Mouse (Mus musculus) effector memory CD4-positive, alpha-beta T cell, adult 5 months (primary cell): ENCODE results near the gene Trmt13. TPM values are rescaled to one million over a fixed set of nuclear protein-coding genes. Genes with fewer than 3 reads are reported as not detected.

Source experiments
- polyA plus RNA-seq: library from polyadenylated mRNA; unstranded; fragments of 100-300 nt; shearing (Covaris generic); gene quantifications from one replicate; pipeline ENCODE4 v1.2.1, GENCODE M21; 2017

Trmt13 gene
- polyA plus RNA-seq: 31.6 TPM

DNA sequence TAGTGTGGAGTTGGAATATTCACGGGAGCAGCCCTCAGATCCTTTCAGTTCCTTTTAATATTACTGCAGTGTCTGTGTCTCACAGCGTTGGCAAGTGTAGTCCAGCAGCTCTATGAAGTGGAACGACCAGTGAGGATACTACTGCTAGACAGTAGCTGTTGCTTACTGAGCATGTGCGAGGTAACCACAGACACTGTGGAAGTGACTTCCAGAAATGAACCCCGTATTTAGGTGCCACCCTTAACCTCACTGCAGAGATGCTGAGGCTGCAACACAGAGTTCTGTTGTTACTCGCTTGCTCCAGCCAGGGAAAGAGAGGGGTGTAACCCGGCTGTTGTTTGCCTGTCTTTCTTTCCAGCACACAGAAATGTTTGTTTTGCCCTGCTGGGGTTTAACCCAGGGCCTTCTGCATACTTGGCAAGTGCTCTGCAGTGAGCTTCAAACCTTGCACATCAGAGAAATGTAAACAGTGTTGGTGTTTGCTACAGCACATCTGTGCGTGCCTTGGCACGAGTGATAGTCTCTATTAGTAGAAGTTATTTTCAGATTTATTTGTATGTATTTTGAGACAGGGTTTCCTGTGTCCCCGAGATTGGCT is at the start of gene Trmt13:
Trmt13 (minus strand) TSS at position 293 of the 598 bp plus-strand sequence.

DNA sequence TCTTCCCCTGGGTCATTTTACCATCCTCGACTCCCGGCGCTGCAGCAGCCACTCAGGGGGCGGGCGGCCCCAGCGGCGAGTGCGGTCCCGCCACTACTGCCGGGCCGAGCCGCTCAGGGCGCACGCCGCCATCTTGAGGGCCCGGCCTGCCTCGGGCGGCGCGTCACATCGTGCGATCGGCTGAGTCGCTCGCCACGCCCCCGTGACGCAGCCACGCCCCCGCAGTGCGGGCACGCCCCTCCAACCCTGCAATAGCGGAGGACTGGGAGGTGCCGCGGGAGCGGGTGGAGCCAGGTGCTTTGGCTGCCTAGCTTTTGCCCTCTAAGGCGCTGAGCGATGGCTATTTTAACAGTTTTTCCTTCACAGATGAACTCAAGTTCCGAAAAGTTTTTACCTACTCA is 48.1 kb upstream of the Trmt13 start, which contains the start of gene Mfsd14a:
Mfsd14a (minus strand) TSS at position 215 of the 401 bp plus-strand sequence.

DNA sequence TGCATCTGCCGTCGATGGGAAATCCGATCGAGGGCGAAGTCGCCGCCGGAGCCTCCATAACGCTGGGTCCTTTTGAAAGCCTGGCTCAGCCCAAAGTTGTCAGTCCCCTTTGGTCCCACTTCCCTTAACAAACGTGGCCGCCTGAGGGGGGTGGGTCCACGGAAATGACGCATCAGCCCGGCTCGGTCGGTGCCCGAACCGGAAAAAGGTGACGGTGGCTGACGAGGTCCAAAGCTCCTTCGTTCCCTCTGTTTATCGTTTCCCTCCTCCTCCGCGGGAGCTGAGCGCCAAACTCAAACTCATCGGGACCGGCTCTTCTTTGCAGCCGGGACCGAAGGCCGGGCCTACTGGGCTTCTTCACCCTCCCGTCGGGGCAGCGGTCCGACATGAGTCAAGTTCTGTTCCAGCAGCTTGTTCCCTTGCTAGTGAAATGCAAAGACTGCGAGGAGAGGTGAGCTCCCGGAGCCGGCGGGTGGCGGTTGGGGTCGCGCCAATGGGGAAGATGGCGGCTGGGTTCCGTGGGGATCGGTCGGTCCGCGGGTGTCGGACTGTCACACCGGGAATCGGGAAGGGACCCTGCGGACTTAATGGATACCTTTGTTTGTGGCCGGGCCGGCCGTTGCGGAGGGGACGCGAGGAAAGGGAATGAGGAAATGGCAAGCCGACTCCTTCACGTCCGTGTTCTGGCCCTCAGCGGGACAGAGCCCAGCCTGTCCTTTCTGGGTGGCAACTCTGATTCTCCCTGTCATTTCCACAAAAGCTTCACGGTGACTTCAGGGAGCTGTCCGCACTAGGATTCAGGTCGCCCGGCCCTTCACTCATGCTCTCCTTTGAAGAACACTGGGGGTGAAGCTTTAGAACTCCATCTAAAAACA is 19.4 kb downstream of the Trmt13 start, which contains the start of gene Sass6:
Sass6 (plus strand) TSS at position 255 of the 875 bp plus-strand sequence.

DNA sequence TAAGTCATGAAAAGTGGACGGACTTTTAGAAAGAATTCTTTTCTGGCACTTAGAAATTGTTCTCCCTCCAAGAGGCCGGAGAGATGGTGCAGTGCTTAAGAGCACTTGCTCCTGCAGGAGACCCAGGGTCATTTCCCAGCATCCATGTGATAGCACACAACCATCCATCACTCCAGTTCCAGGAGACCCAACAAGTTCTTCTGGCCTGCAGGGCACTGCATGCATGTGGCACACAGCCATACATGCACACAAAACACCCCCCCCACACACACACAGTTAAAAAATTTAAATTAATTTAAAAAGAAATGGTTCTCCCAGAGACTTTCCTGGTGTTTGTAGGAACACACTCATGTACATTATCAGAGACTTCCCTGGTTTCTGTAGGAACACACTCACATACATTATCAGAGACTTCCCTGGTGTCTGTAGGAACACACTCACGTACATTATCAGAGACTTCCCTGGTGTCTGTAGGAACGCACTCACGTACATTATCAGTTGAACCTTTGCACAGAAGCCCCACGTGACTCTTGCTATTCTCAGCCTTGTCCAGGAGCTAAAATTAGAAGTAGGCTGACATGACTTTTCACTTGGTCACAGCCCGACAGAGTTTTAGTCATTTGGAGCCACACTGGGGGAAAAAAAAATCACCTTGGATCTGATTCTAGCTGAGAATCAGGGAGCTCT is 51.8 kb downstream of the Trmt13 start, which contains the start of gene Lrrc39:
Lrrc39 (plus strand) TSS at position 566 of the 687 bp plus-strand sequence.

Other genes starting within 250 kb of the Trmt13 start
- 15.6 TPM for gene Cdc14a, start 190.6 kb downstream of the Trmt13 start, polyA plus RNA-seq
- 31.0 TPM for gene Rtca, start 106.4 kb downstream of the Trmt13 start, polyA plus RNA-seq
- gene Dbt, start 101.5 kb downstream of the Trmt13 start, polyA plus RNA-seq: 10.7 TPM
- 1.1 TPM for gene Lrrc39, start 51.6 kb downstream of the Trmt13 start, polyA plus RNA-seq
- gene Sass6, start 19.6 kb downstream of the Trmt13 start, polyA plus RNA-seq: 3.8 TPM
- 172 TPM for gene Mfsd14a, start 48.1 kb upstream of the Trmt13 start, polyA plus RNA-seq
- gene Gm43191, start 66.7 kb upstream of the Trmt13 start, polyA plus RNA-seq: not detected
- 23.1 TPM for gene Slc35a3, start 98.2 kb upstream of the Trmt13 start, polyA plus RNA-seq
- gene Agl, start 193.6 kb upstream of the Trmt13 start, polyA plus RNA-seq: 4.9 TPM
- 19.5 TPM for gene Frrs1, start 244.9 kb upstream of the Trmt13 start, polyA plus RNA-seq